Mouse (Mus musculus) liver, adult 2 months (tissue): ENCODE results near the gene Gm34653.
"Not testable (repeated sequence)": the region's sequence is repeated elsewhere in the genome, so short reads cannot be mapped to it uniquely, and the experiment has no call there.

Source experiments
- CTCF ChIP-seq: fragments of 200-500 bp; IDR thresholded peaks from 2 replicates; pipeline ENCODE4 v1.5.1; 2011; ENCODE audit warnings: low read depth, low read length, control low read depth
- POLR2A ChIP-seq: fragments of 200-500 bp; IDR thresholded peaks from 2 replicates; pipeline ENCODE4 v1.6.1; 2011; ENCODE audit warnings: low read length, control low read depth; ENCODE audit not compliant: insufficient read depth; ENCODE audit errors: extremely low read depth

DNA sequence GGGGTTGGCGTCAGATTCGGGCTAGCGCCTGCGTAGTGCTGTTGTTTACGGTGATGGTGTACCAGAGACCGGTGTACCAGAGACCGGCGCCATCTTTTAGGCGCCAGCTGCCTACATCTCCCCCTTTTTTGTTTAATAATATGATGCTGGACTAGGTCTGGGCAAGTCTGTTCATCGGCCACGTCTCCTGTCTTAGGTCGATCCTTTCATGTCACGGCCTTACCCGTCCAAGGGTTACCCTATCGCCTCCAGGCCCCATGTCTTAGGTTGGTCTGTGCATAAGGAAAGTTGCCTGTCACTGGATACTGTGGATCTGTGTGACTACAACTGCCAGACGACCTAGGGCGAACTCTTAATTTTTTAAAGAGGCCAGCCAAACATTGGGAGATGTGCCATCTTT, 2.7 kb upstream of the Gm34653 start:
- TF ChIP-seq POLR2A, CTCF: not testable (repeated sequence)
